Mouse (Mus musculus) C2C12 (cell line): ENCODE results near the gene Hspb6. TPM values are rescaled to one million over a fixed set of nuclear protein-coding genes. Genes with fewer than 3 reads are reported as not detected.

Source experiments
- H3K27me3 ChIP-seq: one replicate; pipeline ENCODE4 v1.6.1; 2011; ENCODE audit not compliant: control insufficient read depth, insufficient read depth, insufficient read length
- H3K36me3 ChIP-seq: one replicate; pipeline ENCODE4 v1.6.1; 2011; ENCODE audit not compliant: control insufficient read depth, insufficient read depth
- H3K4me3 ChIP-seq: one replicate; pipeline ENCODE4 v1.5.1; 2011; ENCODE audit warnings: mild to moderate bottlenecking, control low read depth; ENCODE audit not compliant: poor library complexity, insufficient read depth, severe bottlenecking
- H3K79me2 ChIP-seq: one replicate; pipeline ENCODE4 v1.6.1; 2011; ENCODE audit not compliant: control insufficient read depth, insufficient read depth
- H3K79me3 ChIP-seq: one replicate; pipeline ENCODE4 v1.6.1; 2011; ENCODE audit warnings: low read depth, control low read depth
- H3ac ChIP-seq: one replicate; pipeline ENCODE3; 2011; ENCODE audit warnings: low read depth; ENCODE audit not compliant: control insufficient read depth, insufficient read length
- CEBPB ChIP-seq: IDR thresholded peaks from one replicate; pipeline ENCODE4 v1.6.1; 2011; ENCODE audit warnings: low read depth, mild to moderate bottlenecking, control low read depth, moderate library complexity
- CTCF ChIP-seq: IDR thresholded peaks from one replicate; pipeline ENCODE4 v1.5.1; 2011; ENCODE audit not compliant: control insufficient read depth, insufficient read depth, insufficient read length
- FOSL1 ChIP-seq: IDR thresholded peaks from one replicate; pipeline ENCODE4 v1.8.0; 2011; ENCODE audit warnings: mild to moderate bottlenecking, low read length; ENCODE audit not compliant: poor library complexity, insufficient read depth, severe bottlenecking
- MAX ChIP-seq: IDR thresholded peaks from one replicate; pipeline ENCODE4 v1.6.1; 2011; ENCODE audit warnings: mild to moderate bottlenecking, control low read depth
- MYOD1 ChIP-seq: IDR thresholded peaks from one replicate; pipeline ENCODE4 v1.6.1; 2011; ENCODE audit warnings: low read depth; ENCODE audit not compliant: control insufficient read depth, insufficient read length
- MYOG ChIP-seq: IDR thresholded peaks from one replicate; pipeline ENCODE4 v1.6.1; 2011; ENCODE audit not compliant: control insufficient read depth, insufficient read length; ENCODE audit errors: extremely low read depth
- USF1 ChIP-seq: IDR thresholded peaks from one replicate; pipeline ENCODE4 v1.6.1; 2011; ENCODE audit warnings: low read depth, mild to moderate bottlenecking, control low read depth, moderate library complexity
- long read RNA-seq, 2 experiments: library from polyadenylated mRNA; unstranded; transcript quantifications; one replicate each; pipeline ENCODE4 v2.0.0; 2019 to 2020
- polyA plus RNA-seq: library from polyadenylated mRNA; unstranded; fragments of >200 nt; fragmentation: generic; extraction: Trizol; gene quantifications from one replicate; pipeline ENCODE4 v1.2.1, GENCODE M21; 2012; ENCODE audit warnings: missing spikeins

Hspb6 gene
- polyA plus RNA-seq, result 66.8 TPM
- long read RNA-seq, experiment 1, transcript Hspb6-202 (3 exons, 1,298 nt), result minor isoform, 5 of 27 reads
- long read RNA-seq, experiment 1, transcript Hspb6-201 (3 exons, 1,363 nt), result major isoform, 21 of 27 reads
- long read RNA-seq, experiment 1, partial matches to known transcripts, result 0 of 27 reads
- long read RNA-seq, experiment 1, other reads (novel, unspliced or antisense), result 0 of 27 reads
- long read RNA-seq, experiment 2, transcript Hspb6-201 (3 exons, 1,363 nt), result major isoform, 23 of 25 reads
- long read RNA-seq, experiment 2, partial matches to known transcripts, result 0 of 25 reads
- long read RNA-seq, experiment 2, other reads (novel, unspliced or antisense), result 1 of 25 reads

- peaks cover 7% of the 10 kb centered on the region for H3K36me3 ChIP-seq
- H3K4me3 ChIP-seq, result peak within 1 kb of the TSS; percentile 50
- TF ChIP-seq CEBPB (no peak), MYOD1 (no peak), FOSL1 (no peak), CTCF (no peak), USF1 (no peak), MAX (no peak), MYOG (no peak)
- H3K27me3 ChIP-seq, result no peaks in the 10 kb centered on the region
- H3ac ChIP-seq, result peak within 1 kb of the TSS; percentile 71
- peaks cover 8% of the 10 kb centered on the region for H3K79me2 ChIP-seq
- H3K79me3 ChIP-seq, result no peaks in the 10 kb centered on the region
Observed at GRCm38 (mm10) chr7:30552102-30553020, at the start of gene Hspb6, which contains the start of gene Proser3. Hspb6 (plus strand) TSS chr7:30552178. Proser3 (minus strand) TSS chr7:30552299.

- Histone ChIP-seq H3K27me3 (peaks cover 45% of the 10 kb centered on the region), H3K36me3 (no peaks in the 10 kb centered on the region), H3K4me3 (no peak overlapping the region), H3K79me2 (no peaks in the 10 kb centered on the region), H3K79me3 (no peaks in the 10 kb centered on the region), H3ac (no peak overlapping the region)
- TF ChIP-seq MYOD1 (no peak), CEBPB (no peak), FOSL1 (no peak)
Observed at GRCm38 (mm10) chr7:30508061-30508460, 43.9 kb upstream of the Hspb6 start.

- H3ac ChIP-seq, result no peak overlapping the region
- TF ChIP-seq MAX, result no peak
- TF ChIP-seq FOSL1, result no peak
- no peak for TF ChIP-seq MYOD1
- no peak for TF ChIP-seq CTCF
- no peak for TF ChIP-seq CEBPB
- no peak for TF ChIP-seq MYOG
- no peak for TF ChIP-seq USF1
- H3K79me2 ChIP-seq, result no peaks in the 10 kb centered on the region
- H3K36me3 ChIP-seq, result no peaks in the 10 kb centered on the region
- peaks cover 30% of the 10 kb centered on the region for H3K27me3 ChIP-seq
- no peak overlapping the region for H3K4me3 ChIP-seq
- H3K79me3 ChIP-seq, result no peaks in the 10 kb centered on the region
Observed at GRCm38 (mm10) chr7:30515003-30515760, 36.8 kb upstream of the Hspb6 start.

GRCm38 (mm10) chr7:30518325-30518724 is 33.7 kb upstream of the Hspb6 start:
- TF ChIP-seq FOSL1 (no peak), MYOG (no peak), MAX (no peak), USF1 (no peak), CTCF (no peak), MYOD1 (no peak), CEBPB (no peak)
- peaks cover 10% of the 10 kb centered on the region for H3K27me3 ChIP-seq
- H3ac ChIP-seq, result no peak overlapping the region
- no peaks in the 10 kb centered on the region for H3K36me3 ChIP-seq
- no peaks in the 10 kb centered on the region for H3K79me2 ChIP-seq
- H3K79me3 ChIP-seq, result no peaks in the 10 kb centered on the region
- no peak overlapping the region for H3K4me3 ChIP-seq

GRCm38 (mm10) chr7:30520396-30520795 is 31.6 kb upstream of the Hspb6 start:
- H3K79me2 ChIP-seq, result no peaks in the 10 kb centered on the region
- no peak overlapping the region for H3K4me3 ChIP-seq
- no peak for TF ChIP-seq MYOD1
- no peaks in the 10 kb centered on the region for H3K36me3 ChIP-seq
- H3ac ChIP-seq, result no peak overlapping the region
- H3K27me3 ChIP-seq, result peaks cover 5% of the 10 kb centered on the region
- no peaks in the 10 kb centered on the region for H3K79me3 ChIP-seq
